Mouse (Mus musculus): ENCODE measurements around the gene C330021F23Rik. TPM values are rescaled to one million over a fixed set of nuclear protein-coding genes. Genes with fewer than 3 reads are reported as not detected.

Gene C330021F23Rik
- polyA plus RNA-seq, 1 experiment from 2014 or later, result 8.4 TPM

DNA sequence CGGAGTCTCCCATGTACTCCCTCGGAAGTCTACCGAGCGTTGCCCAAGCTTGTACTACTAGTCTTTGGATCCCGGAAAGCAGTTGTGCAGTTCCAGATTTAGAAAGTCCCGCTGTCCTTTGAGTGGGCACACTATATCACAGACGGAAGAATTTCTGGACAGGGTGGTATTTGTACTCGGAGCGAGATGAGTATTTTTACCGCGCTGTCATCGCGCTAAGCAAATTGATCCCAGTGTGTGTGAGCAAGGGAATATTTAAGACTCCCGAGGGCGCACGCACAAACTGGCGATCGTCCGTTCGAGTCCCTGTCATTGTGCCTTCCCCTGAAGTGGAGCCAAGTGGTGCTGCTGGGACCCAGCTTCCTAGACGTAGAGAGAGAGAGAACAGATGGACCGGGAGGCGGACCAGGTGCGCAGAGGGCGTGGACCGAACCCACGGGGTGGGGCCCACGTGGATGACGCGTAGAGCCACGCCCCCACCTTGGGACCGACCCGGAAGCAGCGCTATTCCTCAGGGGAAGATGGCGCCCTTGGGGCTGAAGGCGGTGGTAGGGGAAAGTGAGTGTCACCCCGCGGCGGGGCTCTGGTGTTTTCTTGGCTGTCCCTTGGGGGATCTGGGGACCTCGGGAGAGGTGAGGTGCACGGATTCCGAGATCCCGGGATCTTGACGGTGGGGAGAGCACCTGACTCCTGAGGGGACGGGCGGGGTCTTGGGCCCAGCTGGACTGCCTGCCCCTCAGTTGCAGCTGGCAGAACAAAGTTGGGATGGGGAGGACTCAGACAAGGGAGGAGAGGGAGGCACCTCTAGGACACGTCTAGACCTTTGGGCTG lies 63.1 kb downstream of the C330021F23Rik start, which contains the start of gene Stxbp2:
TSS of gene Stxbp2 (plus strand) at position 309 of the 831 bp plus-strand sequence.
- Histone ChIP-seq H3K27me3 (ENCODE audit: poor library complexity, severe bottlenecking) (peaks cover 15% of the 10 kb centered on the region), H3K9me3 (no peaks in the 10 kb centered on the region), H3K4me3 (peak within 1 kb of the TSS; percentile 66), H3K36me3 (replicated peaks) (peaks cover 14% of the 10 kb centered on the region), H3K27ac (peak within 1 kb of the TSS; percentile 74), H3K4me1 (peaks cover 16% of the 10 kb centered on the region)
- peak; percentile 60 for DNase-seq (ENCODE audit: extremely low spot score, low spot score)
- WGBS, result 7% methylated on average over 47 of the region's 47 CpGs

- H3K27me3 ChIP-seq (ENCODE audit: poor library complexity, severe bottlenecking), result peaks cover 15% of the 10 kb centered on the region
- peaks cover 16% of the 10 kb centered on the region for H3K4me1 ChIP-seq
- H3K4me3 ChIP-seq, result peak overlapping the region; percentile 66
- H3K27ac ChIP-seq, result peak overlapping the region; percentile 74
- WGBS, result 15% methylated on average over 8 of the region's 8 CpGs
- no peaks in the 10 kb centered on the region for H3K9me3 ChIP-seq
- no peak for DNase-seq (ENCODE audit: extremely low spot score, low spot score)
- peaks cover 20% of the 10 kb centered on the region for H3K36me3 ChIP-seq (replicated peaks)
Measured at GRCm38 (mm10) chr8:3631478-3631875, 63.7 kb downstream of the C330021F23Rik start.

Other genes starting within 250 kb of the C330021F23Rik start
- not detected in 2 replicates for gene A430078G23Rik, start 214.6 kb upstream of the C330021F23Rik start, polyA plus RNA-seq (2016; fragmentation: Nextera tagmentation; extraction: Ambion mirVana)
- 9.7 and 11.4 TPM in 2 replicates for gene Arhgef18, start 175.0 kb upstream of the C330021F23Rik start, polyA plus RNA-seq (2016; fragmentation: Nextera tagmentation; extraction: Ambion mirVana)
- 4.5 and 5.8 TPM in 2 replicates for gene Pex11g, start 100.3 kb upstream of the C330021F23Rik start, polyA plus RNA-seq (2016; fragmentation: Nextera tagmentation; extraction: Ambion mirVana)
- not detected in 2 replicates for gene Tex45, start 97.1 kb upstream of the C330021F23Rik start, polyA plus RNA-seq (2016; fragmentation: Nextera tagmentation; extraction: Ambion mirVana)
- 61.6 and 64.8 TPM in 2 replicates for gene Zfp358, start 74.9 kb upstream of the C330021F23Rik start, polyA plus RNA-seq (2016; fragmentation: Nextera tagmentation; extraction: Ambion mirVana)
- gene Mcoln1, start 67.5 kb upstream of the C330021F23Rik start, polyA plus RNA-seq (2016; fragmentation: Nextera tagmentation; extraction: Ambion mirVana), result 56.9 and 59.3 TPM in 2 replicates
- 21.2 and 22.1 TPM in 2 replicates for gene Pnpla6, start 52.6 kb upstream of the C330021F23Rik start, polyA plus RNA-seq (2016; fragmentation: Nextera tagmentation; extraction: Ambion mirVana)
- 11.6 and 12.7 TPM in 2 replicates for gene Camsap3, start 19.3 kb downstream of the C330021F23Rik start, polyA plus RNA-seq (2016; fragmentation: Nextera tagmentation; extraction: Ambion mirVana)
- gene Xab2, start 53.3 kb downstream of the C330021F23Rik start, polyA plus RNA-seq (2016; fragmentation: Nextera tagmentation; extraction: Ambion mirVana), result 76.9 and 79.5 TPM in 2 replicates
- gene Pet100, start 53.6 kb downstream of the C330021F23Rik start, polyA plus RNA-seq (2016; fragmentation: Nextera tagmentation; extraction: Ambion mirVana), result 83.0 and 92.6 TPM in 2 replicates
- gene Pcp2, start 57.6 kb downstream of the C330021F23Rik start, polyA plus RNA-seq (2016; fragmentation: Nextera tagmentation; extraction: Ambion mirVana), result 0.32 and 0.85 TPM in 2 replicates
- 35.8 and 38.1 TPM in 2 replicates for gene Stxbp2, start 63.0 kb downstream of the C330021F23Rik start, polyA plus RNA-seq (2016; fragmentation: Nextera tagmentation; extraction: Ambion mirVana)
- gene Retn, start 87.8 kb downstream of the C330021F23Rik start, polyA plus RNA-seq (2016; fragmentation: Nextera tagmentation; extraction: Ambion mirVana), result 0.30 and 0.31 TPM in 2 replicates
- 0.09 and 0.20 TPM in 2 replicates for gene Mcemp1, start 97.8 kb downstream of the C330021F23Rik start, polyA plus RNA-seq (2016; fragmentation: Nextera tagmentation; extraction: Ambion mirVana)
- gene Fcor, start 104.4 kb downstream of the C330021F23Rik start, polyA plus RNA-seq (2016; fragmentation: Nextera tagmentation; extraction: Ambion mirVana), result 11.2 and 12.1 TPM in 2 replicates
- 43.3 and 47.5 TPM in 2 replicates for gene Trappc5, start 108.3 kb downstream of the C330021F23Rik start, polyA plus RNA-seq (2016; fragmentation: Nextera tagmentation; extraction: Ambion mirVana)
- 0.22 and 0.38 TPM in 2 replicates for gene Fcer2a, start 126.2 kb downstream of the C330021F23Rik start, polyA plus RNA-seq (2016; fragmentation: Nextera tagmentation; extraction: Ambion mirVana)
- not detected in 2 replicates for gene Clec4g, start 152.7 kb downstream of the C330021F23Rik start, polyA plus RNA-seq (2016; fragmentation: Nextera tagmentation; extraction: Ambion mirVana)
- not detected in 2 replicates for gene Cd209a, start 181.0 kb downstream of the C330021F23Rik start, polyA plus RNA-seq (2016; fragmentation: Nextera tagmentation; extraction: Ambion mirVana)